Mouse (Mus musculus) liver, adult 2 months (tissue): ENCODE measurements around the gene Tmem144. TPM values are rescaled to one million over a fixed set of nuclear protein-coding genes. Genes with fewer than 3 reads are reported as not detected.
"Not testable (repeated sequence)": the region's sequence is repeated elsewhere in the genome, so short reads cannot be mapped to it uniquely, and the experiment has no call there.

Experiments used
- DNase-seq: peaks from one replicate; pipeline ENCODE4 v3.0.0-alpha.2; 2011; ENCODE audit warnings: low read depth, low spot score; ENCODE audit errors: extremely low read depth
- H3K27ac ChIP-seq: fragments of 200-500 bp; replicated peaks from 2 replicates; pipeline ENCODE4 v1.5.1; 2012; ENCODE audit warnings: low read depth, mild to moderate bottlenecking, control low read depth, inconsistent platforms, low read length; ENCODE audit not compliant: insufficient read depth
- H3K27me3 ChIP-seq: fragments of 200-500 bp; 2 replicates; pipeline ENCODE4 v1.6.1; 2012; ENCODE audit warnings: mild to moderate bottlenecking, moderate library complexity, low read length, inconsistent platforms; ENCODE audit not compliant: control insufficient read depth, insufficient read depth
- H3K36me3 ChIP-seq: fragments of 200-500 bp; 2 replicates; pipeline ENCODE4 v1.6.1; 2012; ENCODE audit warnings: low read length, inconsistent platforms; ENCODE audit not compliant: control insufficient read depth, insufficient read depth
- H3K4me1 ChIP-seq: fragments of 200-500 bp; 2 replicates; pipeline ENCODE4 v1.6.1; 2011; ENCODE audit warnings: low read length; ENCODE audit not compliant: control insufficient read depth, insufficient read depth
- H3K4me3 ChIP-seq: fragments of 200-500 bp; 2 replicates; pipeline ENCODE4 v1.5.1; 2011; ENCODE audit warnings: low read depth, mild to moderate bottlenecking, control low read depth, low read length, moderate library complexity; ENCODE audit not compliant: insufficient read depth
- H3K79me2 ChIP-seq: fragments of 200-500 bp; 2 replicates; pipeline ENCODE4 v1.6.1; 2012; ENCODE audit warnings: inconsistent platforms, mild to moderate bottlenecking, low read length, moderate library complexity; ENCODE audit not compliant: control insufficient read depth, insufficient read depth
- H3K9ac ChIP-seq: fragments of 200-500 bp; 2 replicates; pipeline ENCODE4 v1.6.1; 2012; ENCODE audit warnings: low read depth, mild to moderate bottlenecking, control low read depth, inconsistent platforms, low read length
- CTCF ChIP-seq: fragments of 200-500 bp; IDR thresholded peaks from 2 replicates; pipeline ENCODE4 v1.5.1; 2011; ENCODE audit warnings: low read depth, low read length, control low read depth
- POLR2A ChIP-seq: fragments of 200-500 bp; IDR thresholded peaks from 2 replicates; pipeline ENCODE4 v1.6.1; 2011; ENCODE audit warnings: low read length, control low read depth; ENCODE audit not compliant: insufficient read depth; ENCODE audit errors: extremely low read depth
- WGBS: fragments of 180-500 bp; shearing (Covaris S2); methylation state at CpG from one replicate; pipeline ENCODE4 v1.1.7; 2018; 5-methylcytosine and 5-hydroxymethylcytosine counted together
- polyA plus RNA-seq: library from polyadenylated mRNA; depleted of rRNA; stranded (reverse); fragments of >200 nt; gene quantifications from 2 replicates; pipeline ENCODE4 v1.2.3, GENCODE M21; 2012
- total RNA-seq: library from RNA; depleted of rRNA; stranded (reverse); fragments of >200 nt; gene quantifications from 2 replicates; pipeline ENCODE4 v1.2.3, GENCODE M21; 2014

Tmem144 gene
- total and polyA plus RNA-seq, 2 experiments: 1.7 to 3.6 TPM

DNA sequence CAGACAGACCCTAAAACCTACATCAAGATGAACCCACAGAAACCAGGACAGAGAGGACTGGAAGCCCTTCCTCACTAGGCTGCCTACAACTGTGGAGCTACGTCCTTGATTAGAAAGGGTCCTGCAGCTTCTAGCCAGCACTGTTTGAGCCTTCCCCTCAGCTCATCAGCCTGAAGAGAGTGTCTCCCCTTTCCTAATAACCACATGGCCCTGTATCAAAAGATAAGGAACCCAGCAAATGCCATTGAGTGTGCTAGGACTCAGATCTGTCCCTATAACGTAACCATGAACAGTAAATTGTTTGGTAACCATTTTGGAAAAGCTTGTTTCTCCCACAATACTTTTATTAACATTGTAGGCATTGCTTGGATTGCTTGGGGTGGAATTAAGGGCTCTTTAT is 40.5 kb downstream of the Tmem144 start:
- peaks cover 2% of the 10 kb centered on the region; the same call in 1 of the 2 replicates for H3K36me3 ChIP-seq
- H3K9ac ChIP-seq: no peak overlapping the region
- no peak overlapping the region for H3K27ac ChIP-seq
- no peaks in the 10 kb centered on the region for H3K79me2 ChIP-seq
- DNase-seq: no peak
- 86% methylated on average over 2 of the region's 2 CpGs for WGBS
- no peak overlapping the region for H3K4me3 ChIP-seq
- no peaks in the 10 kb centered on the region for H3K4me1 ChIP-seq
- H3K27me3 ChIP-seq: no peaks in the 10 kb centered on the region
- TF ChIP-seq CTCF (no peak), POLR2A (no peak)

DNA sequence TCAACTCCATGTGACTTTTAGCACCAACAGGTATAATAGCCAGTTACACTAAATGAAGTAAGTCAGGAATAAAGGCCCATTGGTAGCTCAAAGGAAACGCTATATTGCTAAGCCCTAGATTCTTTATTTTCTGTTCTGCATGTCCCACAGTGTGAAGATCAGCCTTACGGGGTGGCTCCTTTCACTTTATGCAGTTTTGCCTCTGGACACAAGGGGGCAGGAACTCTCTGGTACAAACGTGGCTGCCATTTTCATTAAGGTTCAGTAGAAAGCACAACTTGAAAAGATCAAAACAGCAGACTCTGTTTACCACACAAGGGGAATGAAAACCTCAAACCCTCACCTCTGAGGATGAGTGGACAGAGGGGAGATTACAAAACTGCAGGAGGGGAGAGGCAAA is 40.9 kb downstream of the Tmem144 start:
- H3K4me1 ChIP-seq: no peaks in the 10 kb centered on the region
- H3K27ac ChIP-seq: no peak overlapping the region
- WGBS: 57% methylated on average over 3 of the region's 3 CpGs
- H3K79me2 ChIP-seq: no peaks in the 10 kb centered on the region
- no peak overlapping the region for H3K4me3 ChIP-seq
- H3K9ac ChIP-seq: no peak overlapping the region
- no peaks in the 10 kb centered on the region for H3K27me3 ChIP-seq
- H3K36me3 ChIP-seq: peaks cover under 1% of the 10 kb centered on the region; the same call in 1 of the 2 replicates
- no peak for TF ChIP-seq POLR2A
- TF ChIP-seq CTCF: peak; percentile 39; the same call in 1 of the 2 replicates
- DNase-seq: peak; percentile 7

DNA sequence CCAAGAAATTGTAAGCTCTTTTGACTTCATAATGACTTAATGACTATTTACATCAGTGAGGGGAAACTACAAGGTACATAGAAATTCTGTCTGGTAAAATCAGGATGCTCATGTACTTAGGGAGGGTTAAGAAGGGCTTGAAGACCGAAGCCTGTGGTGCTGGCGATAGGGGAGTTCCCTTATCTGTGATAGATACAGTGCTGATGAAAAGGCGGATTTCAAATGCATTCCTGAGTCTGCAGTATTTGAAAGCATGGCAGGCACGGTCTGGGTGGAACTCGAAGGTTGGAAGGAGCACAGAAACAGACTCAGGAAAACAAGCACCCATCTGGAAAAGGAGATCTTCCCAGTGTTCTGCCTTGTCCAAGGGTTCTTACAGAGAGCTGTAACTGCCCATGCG is 42.0 kb downstream of the Tmem144 start:
- DNase-seq: no peak
- Histone ChIP-seq H3K27me3 (no peaks in the 10 kb centered on the region), H3K4me3 (no peak overlapping the region)

DNA sequence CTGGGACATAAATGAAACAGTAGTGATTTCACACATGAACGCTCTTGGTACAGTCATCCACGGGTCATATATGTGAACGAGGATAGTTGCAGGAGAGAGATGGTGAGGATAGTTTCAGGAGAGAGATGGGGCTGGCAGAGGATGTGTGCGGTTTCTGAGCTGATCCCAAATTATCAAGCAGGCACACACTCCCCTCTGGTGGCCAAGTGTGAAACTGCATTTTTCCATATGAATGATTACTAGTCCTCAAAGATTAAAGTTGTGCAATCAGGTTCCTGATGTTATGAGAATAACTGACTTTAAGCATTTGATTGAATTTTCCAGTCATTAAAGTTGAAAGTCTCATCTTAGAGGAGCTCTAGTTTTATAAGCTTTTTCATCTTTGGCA is 43.4 kb downstream of the Tmem144 start:
- no peaks in the 10 kb centered on the region for H3K36me3 ChIP-seq
- no peak overlapping the region for H3K9ac ChIP-seq
- WGBS: 9% methylated on average over 4 of the region's 4 CpGs
- no peaks in the 10 kb centered on the region for H3K4me1 ChIP-seq
- no peak for TF ChIP-seq POLR2A
- peak; percentile 71 for TF ChIP-seq CTCF
- H3K27ac ChIP-seq: no peak overlapping the region
- no peak overlapping the region for H3K4me3 ChIP-seq
- no peaks in the 10 kb centered on the region for H3K27me3 ChIP-seq
- DNase-seq: peak; percentile 44
- no peaks in the 10 kb centered on the region for H3K79me2 ChIP-seq

More for the DNA sequence above, 42.0 kb downstream of the Tmem144 start:
- Histone ChIP-seq H3K36me3 (no peaks in the 10 kb centered on the region), H3K4me1 (no peaks in the 10 kb centered on the region), H3K79me2 (no peaks in the 10 kb centered on the region), H3K27ac (no peak overlapping the region), H3K9ac (no peak overlapping the region)
- TF ChIP-seq CTCF: no peak
- no peak for TF ChIP-seq POLR2A
- WGBS: 73% methylated on average over 6 of the region's 6 CpGs

DNA sequence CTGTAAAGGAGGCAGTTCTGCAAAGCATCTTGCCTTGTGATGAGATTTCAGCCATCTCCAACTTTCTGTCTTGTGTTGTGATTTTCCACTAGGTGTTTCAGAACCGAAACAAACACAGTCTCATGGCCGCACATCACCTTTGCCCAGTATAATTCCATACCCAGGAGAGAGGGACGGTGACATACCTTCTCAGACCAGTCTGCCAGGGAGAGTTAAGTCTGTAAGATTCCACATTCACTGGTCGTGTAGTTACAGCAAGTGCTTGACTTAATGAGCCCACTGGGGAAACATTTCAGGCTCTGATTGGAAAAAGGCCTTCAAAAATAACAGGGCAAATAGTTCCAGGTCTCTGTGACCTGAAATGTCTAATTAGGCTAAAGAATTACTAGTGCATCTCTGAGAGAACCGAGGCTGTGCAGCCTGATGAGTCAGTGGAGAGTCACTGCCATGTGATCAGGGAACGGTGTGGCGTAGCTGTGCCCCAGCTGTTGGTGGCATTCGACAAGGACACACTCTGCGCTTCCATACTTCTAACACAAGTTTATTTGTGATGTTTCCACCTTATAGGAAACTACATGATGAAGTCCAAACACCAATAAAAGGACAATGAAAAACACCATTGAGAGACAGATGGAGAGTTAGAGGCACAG is 43.9 kb downstream of the Tmem144 start:
- no peak for TF ChIP-seq CTCF
- no peak for TF ChIP-seq POLR2A
- Histone ChIP-seq H3K9ac (no peak overlapping the region), H3K27me3 (no peaks in the 10 kb centered on the region), H3K4me1 (no peaks in the 10 kb centered on the region), H3K27ac (no peak overlapping the region), H3K79me2 (no peaks in the 10 kb centered on the region), H3K4me3 (no peak overlapping the region), H3K36me3 (no peaks in the 10 kb centered on the region)
- 77% methylated on average over 9 of the region's 9 CpGs for WGBS
- DNase-seq: no peak

DNA sequence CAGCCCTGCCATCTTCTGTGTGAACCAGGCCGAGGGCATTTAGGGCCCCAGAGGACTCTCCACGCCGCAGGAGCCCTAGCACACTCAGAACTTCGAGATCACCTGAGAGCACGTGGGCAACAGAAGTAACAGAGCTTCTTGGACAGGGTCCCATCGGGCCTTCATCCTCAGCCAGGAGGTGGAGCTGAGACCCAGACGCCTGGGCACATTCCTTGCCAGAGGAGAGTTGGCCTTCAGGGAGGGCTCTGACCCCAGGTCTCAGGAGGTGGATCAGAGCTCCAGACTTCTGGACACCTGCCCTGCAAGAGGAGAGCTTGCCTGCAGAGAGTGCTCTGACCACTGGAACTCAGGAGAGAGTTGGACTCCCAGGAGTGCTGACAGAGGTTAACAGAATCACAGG is 51.8 kb downstream of the Tmem144 start:
- H3K36me3 ChIP-seq, H3K9ac ChIP-seq, H3K79me2 ChIP-seq, H3K4me3 ChIP-seq, DNase-seq, H3K27ac ChIP-seq, H3K27me3 ChIP-seq, H3K4me1 ChIP-seq: not testable (repeated sequence)
- WGBS: 88% methylated on average over 7 of the region's 7 CpGs
